Mouse (Mus musculus): ENCODE results near the gene Gm20388.

Gene Gm20388

GRCm38 (mm10) chr8:119955333-119955732 lies 44.7 kb downstream of the Gm20388 start:
- no peak for DNase-seq (ENCODE audit: low read depth in 2 of 2, low spot score in 2 of 2)

DNA sequence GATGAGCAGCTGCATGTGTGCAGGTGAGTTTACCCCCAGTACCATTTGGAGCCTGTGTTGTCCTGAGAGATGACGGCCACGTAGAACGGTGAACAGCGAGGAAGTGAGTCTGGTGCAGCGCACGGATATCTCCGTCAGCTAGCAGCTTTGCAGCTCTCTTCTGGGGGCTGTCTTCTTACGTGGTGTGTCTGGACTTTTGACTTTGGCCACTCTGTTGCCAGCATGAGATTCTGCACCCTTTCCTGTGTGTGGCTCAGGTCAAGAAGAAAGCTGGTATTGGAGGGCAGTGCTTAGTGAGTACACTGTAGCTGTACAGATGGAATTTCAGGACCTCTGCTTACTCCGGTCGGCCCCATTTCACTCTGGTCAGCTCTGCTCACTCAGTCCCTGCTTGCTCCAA lies 47.4 kb downstream of the Gm20388 start:
- DNase-seq (ENCODE audit: low read depth in 2 of 2, low spot score in 2 of 2): no peak

- no peak for DNase-seq (ENCODE audit: low read depth in 2 of 2, low spot score in 2 of 2)
Observed at GRCm38 (mm10) chr8:119960531-119961104, 50.0 kb downstream of the Gm20388 start.

- no peak for DNase-seq (ENCODE audit: low read depth in 2 of 2, low spot score in 2 of 2)
Observed at GRCm38 (mm10) chr8:119964859-119965258, 54.2 kb downstream of the Gm20388 start.

DNA sequence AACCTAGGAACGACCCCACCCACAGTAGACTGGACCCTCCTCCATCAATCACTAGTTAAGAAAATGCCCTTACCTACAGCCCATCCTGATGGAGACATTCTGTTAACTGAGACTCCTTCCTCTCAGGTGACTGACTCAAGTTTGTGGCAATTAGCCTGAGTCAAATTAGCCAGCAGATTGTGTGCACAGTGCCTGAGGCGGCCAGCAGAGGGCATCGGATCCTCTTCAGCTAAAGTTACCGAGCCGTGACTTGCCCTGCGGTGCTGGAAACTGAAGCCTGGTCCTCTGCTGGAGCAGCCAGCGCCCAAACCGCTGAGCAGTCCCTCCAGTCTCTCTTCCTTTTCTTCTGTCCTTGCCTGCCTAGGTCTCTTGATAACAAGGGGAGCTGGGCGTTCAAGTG lies 56.8 kb downstream of the Gm20388 start:
- no peak for DNase-seq (ENCODE audit: low read depth in 2 of 2, low spot score in 2 of 2)

DNA sequence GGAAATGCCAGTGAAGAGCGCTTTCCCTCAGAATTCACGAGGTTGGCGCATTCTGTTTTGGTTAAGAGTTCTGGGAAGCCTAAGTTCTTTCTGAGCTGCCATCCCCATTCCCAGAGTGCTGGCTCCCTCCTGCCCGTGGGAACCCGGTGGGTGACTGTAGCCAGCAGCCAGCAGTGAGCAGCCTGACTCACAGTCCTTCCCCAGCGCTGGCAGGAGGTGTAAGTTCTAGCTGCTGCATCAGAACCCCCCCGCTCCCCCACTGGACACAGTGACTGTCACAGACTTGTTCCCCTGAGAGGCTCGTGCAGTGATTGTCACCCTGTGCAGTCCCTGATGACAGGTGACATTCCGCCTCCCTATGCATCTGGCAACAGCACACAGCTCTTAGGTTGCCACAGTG lies 59.5 kb downstream of the Gm20388 start:
- DNase-seq (ENCODE audit: low read depth in 2 of 2, low spot score in 2 of 2): no peak

DNA sequence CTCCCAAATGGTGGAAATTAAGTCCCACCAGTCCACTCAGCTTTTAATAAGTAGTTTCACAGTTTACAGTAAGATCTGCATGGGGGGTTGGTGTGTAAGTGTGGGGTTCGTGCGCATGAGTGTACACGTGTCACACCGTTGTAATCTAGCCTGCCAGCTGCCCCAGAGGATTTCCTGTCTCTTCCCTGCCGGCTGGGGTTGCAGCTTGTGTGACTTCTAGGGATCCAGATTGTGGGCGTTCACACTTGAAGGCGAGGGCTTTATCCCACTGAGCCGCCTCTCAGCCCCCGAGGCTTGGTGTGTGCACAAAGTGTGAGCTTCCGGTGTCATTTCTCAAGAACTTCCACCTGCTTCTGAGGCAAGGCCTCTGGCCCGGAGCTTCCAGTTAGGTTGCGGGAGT lies 61.9 kb downstream of the Gm20388 start:
- DNase-seq (ENCODE audit: low read depth in 2 of 2, low spot score in 2 of 2): no peak

DNA sequence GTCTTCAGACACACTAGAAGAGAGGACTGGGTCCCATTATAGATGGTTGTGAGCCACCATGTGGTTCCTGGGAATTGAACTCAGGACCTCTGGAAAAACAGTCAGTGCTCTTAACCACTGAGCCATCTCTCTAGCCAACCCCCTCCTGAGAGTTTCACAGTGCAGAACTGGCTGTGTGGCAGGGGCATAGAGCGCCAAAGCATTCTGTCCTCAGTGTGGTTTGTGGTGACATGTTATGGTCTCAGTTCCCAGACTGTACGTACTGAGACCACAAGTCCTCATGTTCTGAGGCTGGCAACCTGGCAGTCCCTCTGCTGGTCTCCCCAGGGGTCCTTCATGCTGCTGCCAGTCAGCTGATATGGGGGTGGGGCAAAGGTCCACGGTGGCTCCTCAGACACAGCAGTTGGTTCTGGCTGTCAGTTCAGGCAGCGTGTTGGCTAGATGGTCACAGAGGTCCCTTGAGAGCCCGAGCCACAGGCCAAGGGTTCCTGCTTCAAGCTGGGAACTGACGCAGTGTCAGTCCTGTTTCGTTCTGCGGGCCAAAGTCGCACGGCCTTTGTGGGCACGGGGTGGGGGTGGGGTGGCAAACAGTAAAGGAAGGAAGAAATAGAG lies 68.2 kb downstream of the Gm20388 start:
- no peak for DNase-seq (ENCODE audit: low read depth in 2 of 2, low spot score in 2 of 2)

DNA sequence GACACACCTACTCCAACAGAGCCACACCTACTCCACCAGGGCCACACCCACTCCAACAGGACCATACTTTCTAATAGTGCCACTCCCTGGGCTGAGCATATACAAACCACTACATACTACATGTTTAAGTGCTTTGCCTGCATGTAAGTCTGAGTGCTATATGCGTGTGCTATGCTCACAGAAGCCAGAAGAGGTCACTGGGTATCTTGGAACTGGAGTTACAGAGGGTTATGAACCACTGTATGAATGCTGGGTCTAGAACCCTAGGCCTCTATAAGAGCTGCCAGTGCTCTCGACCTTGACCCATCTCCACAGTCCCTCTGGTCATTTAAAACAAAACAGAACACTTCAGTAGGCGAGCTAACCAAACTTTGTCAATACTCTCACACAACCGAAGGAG lies 70.6 kb downstream of the Gm20388 start:
- no peak for DNase-seq (ENCODE audit: low read depth in 2 of 2, low spot score in 2 of 2)

DNA sequence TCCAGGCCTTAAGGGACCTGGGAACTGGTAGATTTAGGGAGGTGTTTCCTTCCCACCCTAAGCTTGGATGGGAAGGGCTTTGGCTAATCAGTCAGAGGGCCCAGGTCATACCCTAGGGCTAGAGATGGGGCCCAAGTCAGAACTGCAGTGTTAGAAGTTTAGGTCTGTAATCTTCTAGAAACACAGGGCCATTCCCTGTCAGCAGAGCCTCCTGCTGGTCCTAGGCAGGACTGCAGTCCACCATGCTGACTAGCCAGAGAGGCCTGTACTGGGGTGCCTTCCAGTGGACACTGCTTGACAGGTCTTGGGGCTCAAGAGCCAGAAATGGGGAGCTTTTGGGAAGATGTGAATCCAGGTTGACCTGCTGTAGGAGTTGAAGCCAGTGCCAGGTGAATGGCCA lies 73.4 kb downstream of the Gm20388 start:
- DNase-seq (ENCODE audit: low read depth in 2 of 2, low spot score in 2 of 2): no peak

DNA sequence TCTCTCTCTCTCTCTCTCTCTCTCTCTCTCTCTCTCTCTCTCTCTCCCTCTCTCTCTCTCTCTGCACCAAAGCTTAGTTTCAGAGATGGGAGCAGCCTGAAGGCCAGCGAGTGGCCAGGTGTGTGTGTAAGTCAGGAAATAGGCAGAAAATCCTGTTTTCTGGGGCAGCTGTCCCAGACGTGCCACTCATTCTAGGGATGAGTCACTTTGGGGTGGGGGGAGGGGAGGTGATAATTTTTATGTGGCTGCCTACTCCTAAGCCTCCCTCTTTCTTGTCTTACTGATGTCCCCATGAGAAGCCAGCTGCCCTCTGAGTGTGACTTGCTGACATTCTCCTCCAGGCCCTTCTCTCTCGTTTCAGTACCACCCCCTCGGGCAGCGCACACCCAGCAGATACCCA lies 75.5 kb downstream of the Gm20388 start:
- DNase-seq (ENCODE audit: low read depth in 2 of 2, low spot score in 2 of 2): no peak

- DNase-seq (ENCODE audit: low read depth in 2 of 2, low spot score in 2 of 2): no peak
Observed at GRCm38 (mm10) chr8:119988087-119988486, 77.4 kb downstream of the Gm20388 start.

- no peak for DNase-seq (ENCODE audit: low read depth in 2 of 2, low spot score in 2 of 2)
Observed at GRCm38 (mm10) chr8:119992249-119992648, 81.6 kb downstream of the Gm20388 start, which contains the start of gene Crispld2. Crispld2 (plus strand) TSS chr8:119992438.

DNA sequence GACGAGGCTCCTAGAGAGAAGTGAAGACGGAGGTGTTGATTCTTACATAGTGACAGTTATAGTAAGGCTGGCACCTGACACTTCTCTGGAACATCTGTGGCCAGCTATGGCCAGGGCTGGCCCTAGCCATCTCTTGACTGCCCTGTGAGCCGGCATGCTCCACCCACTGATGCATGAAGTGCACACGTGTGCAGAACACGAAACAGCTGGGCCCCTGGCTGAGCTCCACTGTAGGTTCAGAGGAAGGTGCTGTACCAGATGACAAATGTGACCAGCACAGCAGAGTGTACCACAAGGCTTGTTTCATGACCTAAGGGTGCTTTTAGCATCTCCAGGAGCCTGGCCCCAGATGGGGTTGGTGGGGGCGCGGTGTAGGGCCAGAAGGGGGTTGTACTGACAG lies 83.5 kb downstream of the Gm20388 start:
- DNase-seq (ENCODE audit: low read depth in 2 of 2, low spot score in 2 of 2): no peak

DNA sequence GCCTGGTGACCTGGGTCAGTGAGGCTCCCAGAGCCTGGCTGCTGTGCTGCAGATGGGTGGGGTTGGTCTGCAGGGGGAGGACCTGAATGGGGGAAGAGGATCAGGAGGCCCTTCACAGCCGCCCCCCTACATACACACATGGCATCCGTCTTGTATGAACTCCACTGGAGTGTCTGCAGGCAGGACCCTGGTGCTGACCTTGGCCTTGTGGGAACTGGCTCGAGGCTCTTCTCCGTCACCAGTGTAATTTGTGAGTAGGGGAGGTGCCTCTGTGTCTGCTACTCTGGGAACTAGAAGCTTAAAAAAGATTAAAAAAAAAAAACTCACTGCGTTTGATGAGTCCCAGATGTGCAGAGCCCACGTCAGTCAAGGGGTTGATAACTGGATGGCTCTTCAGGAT lies 83.9 kb downstream of the Gm20388 start:
- no peak for DNase-seq (ENCODE audit: low read depth in 2 of 2, low spot score in 2 of 2)

- no peak for DNase-seq (ENCODE audit: low read depth in 2 of 2, low spot score in 2 of 2)
Observed at GRCm38 (mm10) chr8:119997266-119997665, 86.6 kb downstream of the Gm20388 start.

GRCm38 (mm10) chr8:120000461-120000860 lies 89.8 kb downstream of the Gm20388 start:
- no peak for DNase-seq (ENCODE audit: low read depth in 2 of 2, low spot score in 2 of 2)

GRCm38 (mm10) chr8:120001712-120002111 lies 91.1 kb downstream of the Gm20388 start:
- DNase-seq (ENCODE audit: low read depth in 2 of 2, low spot score in 2 of 2): no peak

DNA sequence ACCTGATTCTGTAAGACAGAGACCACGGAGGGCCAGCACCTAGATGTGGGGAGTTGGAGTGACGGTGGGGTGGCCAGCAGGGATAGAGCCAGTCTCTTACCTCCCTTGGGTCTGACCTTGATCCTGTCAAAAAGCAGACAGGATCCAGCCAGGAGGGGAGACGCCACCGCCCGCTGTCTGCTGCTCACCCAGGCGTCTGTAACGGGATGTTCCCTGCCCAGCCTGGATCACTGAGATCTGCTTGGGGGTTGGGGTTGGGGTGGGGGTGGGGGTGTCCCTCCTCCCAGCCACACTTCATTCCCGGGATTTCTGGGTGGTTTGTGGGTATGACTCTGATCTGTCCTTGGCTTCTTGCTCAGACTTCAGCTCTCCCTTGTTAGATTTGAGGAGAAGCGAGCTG lies 91.7 kb downstream of the Gm20388 start:
- no peak for DNase-seq (ENCODE audit: low read depth in 2 of 2, low spot score in 2 of 2)

- no peak for DNase-seq (ENCODE audit: low read depth in 2 of 2, low spot score in 2 of 2)
Observed at GRCm38 (mm10) chr8:120004154-120004702, 93.6 kb downstream of the Gm20388 start.

- no peak for DNase-seq (ENCODE audit: low read depth in 2 of 2, low spot score in 2 of 2)
Observed at GRCm38 (mm10) chr8:120004705-120005381, 94.2 kb downstream of the Gm20388 start.

- no peak for DNase-seq (ENCODE audit: low read depth in 2 of 2, low spot score in 2 of 2)
Observed at GRCm38 (mm10) chr8:120006645-120007160, 96.1 kb downstream of the Gm20388 start.
